Mouse (Mus musculus) CH12.LX (cell line): Measurements from ENCODE around the gene Rpl9.

Experiments used
- CTCF ChIP-seq, 2 experiments: IDR thresholded peaks in 1 of 2; conservative IDR thresholded peaks in 1 of 2; 2 replicates each; pipeline ENCODE4 v1.5.1; 2011 to 2012; ENCODE audit warnings: low read depth in 2 of 2, low read length in 2 of 2, improper control_type of control experiment in 1 of 2, inconsistent platforms in 1 of 2, mild to moderate bottlenecking in 1 of 2, moderate library complexity in 1 of 2
- POLR2A ChIP-seq: IDR thresholded peaks from 2 replicates; pipeline ENCODE4 v1.6.1; 2011; ENCODE audit warnings: low read depth, mild to moderate bottlenecking, improper control_type of control experiment, low read length

DNA sequence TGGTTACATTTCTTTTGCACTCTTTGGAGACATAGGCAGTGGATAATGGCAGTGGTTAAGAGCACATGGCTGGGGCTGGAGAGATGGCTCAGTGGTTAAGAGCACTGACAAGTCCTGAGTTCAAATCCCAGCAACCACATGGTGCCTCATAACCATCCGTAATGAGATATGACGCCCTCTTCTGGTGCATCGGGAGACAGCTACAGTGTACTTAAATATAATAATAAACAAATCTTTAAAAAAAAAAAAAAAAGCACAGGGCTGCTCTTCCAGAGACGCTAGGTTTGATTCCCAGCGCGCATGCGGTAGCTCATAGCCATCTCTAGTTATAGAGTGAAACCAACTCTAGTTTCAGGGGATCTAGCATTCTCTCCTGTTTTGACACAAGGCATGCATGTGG is 3.2 kb upstream of the Rpl9 start:
- TF ChIP-seq POLR2A (no peak), CTCF (conservative IDR thresholded peaks at IDR 0.05 in 1 of 2, IDR thresholded peaks at IDR 0.05 in 1 of 2; ENCODE audit: low read depth in 2 of 2, low read length in 2 of 2) (no peak)
